Mouse (Mus musculus) thymus, adult 2 months (tissue): ENCODE measurements around the gene Gm36245. TPM values are rescaled to one million over a fixed set of nuclear protein-coding genes. Genes with fewer than 3 reads are reported as not detected.
"Not testable (repeated sequence)": the region's sequence is repeated elsewhere in the genome, so short reads cannot be mapped to it uniquely, and the experiment has no call there.

Source experiments
- DNase-seq: peaks from one replicate; pipeline ENCODE4 v3.0.0; 2021
- H3K27ac ChIP-seq: fragments of 200-500 bp; 2 replicates; pipeline ENCODE4 v1.5.1; 2012; ENCODE audit warnings: low read length, control low read depth; ENCODE audit not compliant: control insufficient read depth, insufficient read depth
- H3K27me3 ChIP-seq: fragments of 200-500 bp; 2 replicates; pipeline ENCODE4 v1.6.1; 2012; ENCODE audit warnings: mild to moderate bottlenecking, low read length, moderate library complexity, mixed read lengths; ENCODE audit not compliant: control insufficient read depth, insufficient read depth
- H3K36me3 ChIP-seq: fragments of 200-500 bp; 2 replicates; pipeline ENCODE4 v1.6.1; 2012; ENCODE audit warnings: mild to moderate bottlenecking, low read length, moderate library complexity; ENCODE audit not compliant: control insufficient read depth, insufficient read depth
- H3K4me1 ChIP-seq: fragments of 200-500 bp; replicated peaks from 2 replicates; pipeline ENCODE4 v1.6.1; 2012; ENCODE audit warnings: low read length; ENCODE audit not compliant: control insufficient read depth, insufficient read depth
- H3K4me3 ChIP-seq: fragments of 200-500 bp; 2 replicates; pipeline ENCODE4 v1.5.1; 2012; ENCODE audit warnings: mild to moderate bottlenecking, low read length, control low read depth, moderate library complexity; ENCODE audit not compliant: control insufficient read depth, insufficient read depth
- WGBS: fragments of 180-500 bp; shearing (Covaris S2); methylation state at CpG from one replicate; pipeline ENCODE4 v1.1.7; 2018; 5-methylcytosine and 5-hydroxymethylcytosine counted together
- polyA plus RNA-seq: library from polyadenylated mRNA; depleted of rRNA; stranded (reverse); fragments of >200 nt; gene quantifications from 2 replicates; pipeline ENCODE4 v1.2.3, GENCODE M21; 2012; rRNA removed

The Gm36245 gene
- polyA plus RNA-seq, 1 experiment = not detected

- WGBS = 78% methylated on average over 3 of the region's 3 CpGs
- H3K4me1 ChIP-seq, DNase-seq, H3K36me3 ChIP-seq, H3K4me3 ChIP-seq, H3K27me3 ChIP-seq, H3K27ac ChIP-seq: not testable (repeated sequence)
These were observed 30.8 kb downstream of the Gm36245 start for GRCm38 (mm10) chr15:77629822-77630221.

GRCm38 (mm10) chr15:77643176-77643575 is 44.1 kb downstream of the Gm36245 start, which contains the start of gene Apol11b:
TSS of gene Apol11b (minus strand) at chr15:77643286.
- not testable (repeated sequence) for H3K27ac ChIP-seq, H3K27me3 ChIP-seq, H3K4me1 ChIP-seq, H3K36me3 ChIP-seq, DNase-seq, H3K4me3 ChIP-seq
- 71% methylated on average over 2 of the region's 2 CpGs for WGBS

GRCm38 (mm10) chr15:77651143-77651542 is 52.1 kb downstream of the Gm36245 start:
- not testable (repeated sequence) for H3K4me1 ChIP-seq, DNase-seq, H3K27me3 ChIP-seq, H3K4me3 ChIP-seq, H3K27ac ChIP-seq, H3K36me3 ChIP-seq

Other genes with a start within 250 kb of the Gm36245 start
- gene Apol7a, start 200.1 kb upstream of the Gm36245 start, polyA plus RNA-seq = 0.19 and 0.20 TPM in 2 replicates
- gene Apol9a, start 188.1 kb upstream of the Gm36245 start, polyA plus RNA-seq = 2.8 and 5.4 TPM in 2 replicates
- 0.10 and 0.27 TPM in 2 replicates for gene Apol7b, start 151.8 kb upstream of the Gm36245 start, polyA plus RNA-seq
- gene Apol10a, start 122.2 kb upstream of the Gm36245 start, polyA plus RNA-seq = not detected in 2 replicates
- gene Apol11a, start 91.0 kb upstream of the Gm36245 start, polyA plus RNA-seq = 0.11 and 0.14 TPM in 2 replicates
- gene Apol7c, start 65.9 kb upstream of the Gm36245 start, polyA plus RNA-seq = 10.0 and 13.6 TPM in 2 replicates
- not detected in 2 replicates for gene 1700025B11Rik, start 37.4 kb upstream of the Gm36245 start, polyA plus RNA-seq
- gene Apol10b, start 3.1 kb upstream of the Gm36245 start, polyA plus RNA-seq = 0.18 and 0.26 TPM in 2 replicates
- gene Apol11b, start 44.0 kb downstream of the Gm36245 start, polyA plus RNA-seq = 0.28 and 0.44 TPM in 2 replicates
- 26.2 and 28.5 TPM in 2 replicates for gene Apol7e, start 99.6 kb downstream of the Gm36245 start, polyA plus RNA-seq
- gene Apol9b, start 129.8 kb downstream of the Gm36245 start, polyA plus RNA-seq = 5.6 and 8.1 TPM in 2 replicates
- gene Apol8, start 157.7 kb downstream of the Gm36245 start, polyA plus RNA-seq = 0.08 and 0.11 TPM in 2 replicates
- gene Myh9, start 242.9 kb downstream of the Gm36245 start, polyA plus RNA-seq = 167 and 193 TPM in 2 replicates